Mouse (Mus musculus): ENCODE results near the gene Ssc4d. TPM values are rescaled to one million over a fixed set of nuclear protein-coding genes. Genes with fewer than 3 reads are reported as not detected.

The Ssc4d gene
- total RNA-seq, 2 experiments from 2014 or later: 1.1 to 1.4 TPM

Other genes starting within 250 kb of the Ssc4d start
- 10 to 100 TPM; 16.0 to 18.1 TPM for gene Tmem120a, start 230.1 kb downstream of the Ssc4d start, total RNA-seq (2021)
- gene Styxl1, start 196.1 kb downstream of the Ssc4d start, total RNA-seq (2021): not detected
- 100 to 1,000 TPM; 398 to 413 TPM for gene Mdh2, start 196.1 kb downstream of the Ssc4d start, total RNA-seq (2021)
- 10 to 100 TPM; 75.2 to 77.7 TPM for gene Srrm3, start 167.6 kb downstream of the Ssc4d start, total RNA-seq (2021)
- gene Hspb1, start 86.6 kb downstream of the Ssc4d start, total RNA-seq (2021): 10 to 100 TPM; 16.7 to 22.4 TPM
- gene Ywhag, start 39.9 kb downstream of the Ssc4d start, total RNA-seq (2021): 1,000 to 10,000 TPM; 1,236 to 1,273 TPM
- gene Zp3, start 5.6 kb upstream of the Ssc4d start, total RNA-seq (2021): not detected
- gene Dtx2, start 20.3 kb upstream of the Ssc4d start, total RNA-seq (2021): 1 to 10 TPM; 8.8 to 9.2 TPM
- gene Upk3b, start 64.0 kb upstream of the Ssc4d start, total RNA-seq (2021): not detected
- under 1 TPM in 1 of 2 experiments, not detected in 1; 0.52 TPM for gene Upk3bl, start 80.0 kb upstream of the Ssc4d start, total RNA-seq (2021)
- gene Rasa4, start 109.4 kb upstream of the Ssc4d start, total RNA-seq (2021): 1 to 10 TPM; 3.3 to 3.8 TPM
- 10 to 100 TPM; 77.4 to 79.3 TPM for gene Polr2j, start 142.1 kb upstream of the Ssc4d start, total RNA-seq (2021)
- 10 to 100 TPM; 14.6 to 14.9 TPM for gene Lrwd1, start 161.5 kb upstream of the Ssc4d start, total RNA-seq (2021)
- 10 to 100 TPM; 11.0 to 11.4 TPM for gene Alkbh4, start 161.6 kb upstream of the Ssc4d start, total RNA-seq (2021)
- gene Orai2, start 196.2 kb upstream of the Ssc4d start, total RNA-seq (2021): 100 to 1,000 TPM; 121 to 132 TPM
- 10 to 100 TPM; 38.4 to 45.9 TPM for gene Prkrip1, start 224.4 kb upstream of the Ssc4d start, total RNA-seq (2021)

Data from layer of hippocampus, adult 18-20 months (tissue).